Mouse (Mus musculus) limb, embryonic 13.5 days (tissue): ENCODE data around the gene Ank3. TPM values are rescaled to one million over a fixed set of nuclear protein-coding genes. Genes with fewer than 3 reads are reported as not detected.

Experiments used
- ATAC-seq: fragments of 200-750 bp; cut with Nextera tagmentation; 2 replicates; pipeline ENCODE4 v1.8.0; 2017; ENCODE audit warnings: low read depth, moderate number of reproducible peaks, moderate TSS enrichment; ENCODE audit not compliant: low FRiP score
- H3K27ac ChIP-seq: fragments of 300-500 bp; sonication (generic); 2 replicates; pipeline ENCODE4 v1.5.1; 2015; ENCODE audit warnings: inconsistent platforms, mild to moderate bottlenecking, moderate library complexity
- H3K27me3 ChIP-seq: fragments of 300-500 bp; sonication (generic); 2 replicates; pipeline ENCODE4 v1.6.1; 2015; ENCODE audit warnings: mild to moderate bottlenecking, inconsistent platforms
- H3K36me3 ChIP-seq: fragments of 300-500 bp; sonication (generic); 2 replicates; pipeline ENCODE4 v1.6.1; 2015; ENCODE audit warnings: inconsistent platforms, mild to moderate bottlenecking, moderate library complexity
- H3K4me1 ChIP-seq: fragments of 300-500 bp; sonication (generic); 2 replicates; pipeline ENCODE4 v1.6.1; 2015; ENCODE audit warnings: inconsistent platforms
- H3K4me2 ChIP-seq: fragments of 300-500 bp; sonication (generic); replicated peaks from 2 replicates; pipeline ENCODE4 v1.6.1; 2015; ENCODE audit warnings: inconsistent platforms, mild to moderate bottlenecking, moderate library complexity
- H3K4me3 ChIP-seq: fragments of 300-500 bp; sonication (generic); 2 replicates; pipeline ENCODE4 v1.5.1; 2015; ENCODE audit warnings: moderate library complexity, mild to moderate bottlenecking, inconsistent platforms
- H3K9ac ChIP-seq: fragments of 300-500 bp; sonication (generic); 2 replicates; pipeline ENCODE4 v1.6.1; 2015; ENCODE audit warnings: mild to moderate bottlenecking, inconsistent platforms
- H3K9me3 ChIP-seq: fragments of 300-500 bp; sonication (generic); 2 replicates; pipeline ENCODE4 v1.6.1; 2016; ENCODE audit warnings: inconsistent platforms
- WGBS: fragments of 180-500 bp; shearing (Covaris S2); methylation state at CpG from one replicate; pipeline ENCODE4 v1.1.7; 2015; 5-methylcytosine and 5-hydroxymethylcytosine counted together
- polyA plus RNA-seq: library from polyadenylated mRNA; unstranded; fragments of >200 nt; fragmentation: Nextera tagmentation; extraction: Ambion mirVana; gene quantifications from 2 replicates; pipeline ENCODE4 v1.2.1, GENCODE M21; 2015

Gene Ank3
- polyA plus RNA-seq, 1 experiment from 2014 or later, result 28.0 TPM

GRCm38 (mm10) chr10:69569740-69570139 is 171.2 kb downstream of the Ank3 start:
- peaks cover 42% of the 10 kb centered on the region for H3K4me1 ChIP-seq
- peaks cover 24% of the 10 kb centered on the region for H3K27me3 ChIP-seq
- H3K9me3 ChIP-seq, result no peaks in the 10 kb centered on the region
- no peak overlapping the region for H3K4me3 ChIP-seq
- no peak overlapping the region for H3K9ac ChIP-seq
- H3K27ac ChIP-seq, result no peak overlapping the region
- H3K4me2 ChIP-seq, result no peak overlapping the region
- no peak for ATAC-seq
- WGBS, result 39% methylated on average over 8 of the region's 8 CpGs
- H3K36me3 ChIP-seq, result no peaks in the 10 kb centered on the region

GRCm38 (mm10) chr10:69570466-69571288 is 172.1 kb downstream of the Ank3 start:
- Histone ChIP-seq H3K9me3 (no peaks in the 10 kb centered on the region), H3K9ac (no peak overlapping the region), H3K27me3 (peaks cover 24% of the 10 kb centered on the region), H3K27ac (no peak overlapping the region), H3K4me3 (peak overlapping the region; percentile 37), H3K4me1 (peaks cover 42% of the 10 kb centered on the region), H3K4me2 (peak overlapping the region; percentile 67), H3K36me3 (no peaks in the 10 kb centered on the region)
- WGBS, result 37% methylated on average over 18 of the region's 18 CpGs
- no peak for ATAC-seq

GRCm38 (mm10) chr10:69571422-69571821 is 172.8 kb downstream of the Ank3 start:
- no peak overlapping the region for H3K27ac ChIP-seq
- no peak overlapping the region for H3K9ac ChIP-seq
- peak overlapping the region; percentile 37 for H3K4me3 ChIP-seq
- no peaks in the 10 kb centered on the region for H3K36me3 ChIP-seq
- peak overlapping the region; percentile 67 for H3K4me2 ChIP-seq
- WGBS, result 2% methylated on average over 8 of the region's 8 CpGs
- no peak for ATAC-seq
- peaks cover 46% of the 10 kb centered on the region for H3K4me1 ChIP-seq
- no peaks in the 10 kb centered on the region for H3K9me3 ChIP-seq
- peaks cover 24% of the 10 kb centered on the region for H3K27me3 ChIP-seq

GRCm38 (mm10) chr10:69571972-69572371 is 173.4 kb downstream of the Ank3 start:
- no peak for ATAC-seq
- 3% methylated on average over 9 of the region's 9 CpGs for WGBS
- peak overlapping the region; percentile 67 for H3K4me2 ChIP-seq
- no peak overlapping the region for H3K9ac ChIP-seq
- peak overlapping the region; percentile 37 for H3K4me3 ChIP-seq
- H3K36me3 ChIP-seq, result no peaks in the 10 kb centered on the region
- H3K4me1 ChIP-seq, result peaks cover 51% of the 10 kb centered on the region
- H3K9me3 ChIP-seq, result no peaks in the 10 kb centered on the region
- H3K27ac ChIP-seq, result no peak overlapping the region
- peaks cover 24% of the 10 kb centered on the region for H3K27me3 ChIP-seq

- no peak for ATAC-seq
- H3K27me3 ChIP-seq, result peaks cover 24% of the 10 kb centered on the region
- no peak overlapping the region for H3K4me2 ChIP-seq
- no peak overlapping the region for H3K27ac ChIP-seq
- no peak overlapping the region for H3K4me3 ChIP-seq
- no peaks in the 10 kb centered on the region for H3K36me3 ChIP-seq
- no peaks in the 10 kb centered on the region for H3K9me3 ChIP-seq
- peaks cover 57% of the 10 kb centered on the region for H3K4me1 ChIP-seq
- WGBS, result 48% methylated on average over 7 of the region's 7 CpGs
- no peak overlapping the region for H3K9ac ChIP-seq
These were observed 174.5 kb downstream of the Ank3 start for GRCm38 (mm10) chr10:69573054-69573453.

GRCm38 (mm10) chr10:69573746-69574145 is 175.2 kb downstream of the Ank3 start:
- Histone ChIP-seq H3K9me3 (no peaks in the 10 kb centered on the region), H3K4me1 (peaks cover 57% of the 10 kb centered on the region), H3K36me3 (no peaks in the 10 kb centered on the region), H3K4me2 (peak overlapping the region; percentile 50), H3K9ac (no peak overlapping the region; the same call in 1 of the 2 replicates), H3K4me3 (0 out of 2 replicates have a peak overlapping the region, but pooled peaks have one; percentile 14), H3K27ac (no peak overlapping the region), H3K27me3 (peaks cover 24% of the 10 kb centered on the region)
- ATAC-seq, result no peak
- WGBS, result 8% methylated on average over 3 of the region's 3 CpGs

GRCm38 (mm10) chr10:69574190-69574663 is 175.7 kb downstream of the Ank3 start:
- 0 out of 2 replicates have a peak overlapping the region, but pooled peaks have one; percentile 14 for H3K4me3 ChIP-seq
- no peaks in the 10 kb centered on the region for H3K9me3 ChIP-seq
- ATAC-seq, result 0 out of 2 replicates have a peak, but pooled peaks have one; percentile 9
- 4% methylated on average over 11 of the region's 11 CpGs for WGBS
- peaks cover 24% of the 10 kb centered on the region for H3K27me3 ChIP-seq
- H3K4me1 ChIP-seq, result peaks cover 55% of the 10 kb centered on the region
- H3K27ac ChIP-seq, result no peak overlapping the region
- peak overlapping the region; percentile 50 for H3K4me2 ChIP-seq
- H3K36me3 ChIP-seq, result no peaks in the 10 kb centered on the region
- H3K9ac ChIP-seq, result no peak overlapping the region; the same call in 1 of the 2 replicates

- no peak overlapping the region for H3K27ac ChIP-seq
These were observed 176.3 kb downstream of the Ank3 start for GRCm38 (mm10) chr10:69574894-69575293.

GRCm38 (mm10) chr10:69575451-69575850 is 176.9 kb downstream of the Ank3 start:
- Histone ChIP-seq H3K4me3 (no peak overlapping the region), H3K4me1 (peaks cover 52% of the 10 kb centered on the region), H3K9me3 (no peaks in the 10 kb centered on the region), H3K27ac (no peak overlapping the region), H3K9ac (no peak overlapping the region), H3K36me3 (no peaks in the 10 kb centered on the region), H3K4me2 (no peak overlapping the region), H3K27me3 (peaks cover 22% of the 10 kb centered on the region)
- no peak for ATAC-seq
- WGBS, result 62% methylated on average over 6 of the region's 6 CpGs

More at GRCm38 (mm10) chr10:69574894-69575293, 176.3 kb downstream of the Ank3 start:
- Histone ChIP-seq H3K9ac (no peak overlapping the region), H3K27me3 (peaks cover 24% of the 10 kb centered on the region), H3K36me3 (no peaks in the 10 kb centered on the region), H3K4me3 (no peak overlapping the region), H3K4me1 (peaks cover 52% of the 10 kb centered on the region), H3K9me3 (no peaks in the 10 kb centered on the region), H3K4me2 (no peak overlapping the region)
- no peak for ATAC-seq
- WGBS, result 45% methylated on average over 9 of the region's 9 CpGs

GRCm38 (mm10) chr10:69576264-69576663 is 177.7 kb downstream of the Ank3 start:
- Histone ChIP-seq H3K9me3 (no peaks in the 10 kb centered on the region), H3K36me3 (no peaks in the 10 kb centered on the region), H3K4me2 (no peak overlapping the region), H3K27ac (no peak overlapping the region), H3K4me3 (no peak overlapping the region), H3K27me3 (peaks cover 19% of the 10 kb centered on the region), H3K9ac (no peak overlapping the region), H3K4me1 (peaks cover 45% of the 10 kb centered on the region)
- 84% methylated on average over 7 of the region's 7 CpGs for WGBS
- ATAC-seq, result no peak

- Histone ChIP-seq H3K36me3 (no peaks in the 10 kb centered on the region), H3K9ac (no peak overlapping the region), H3K4me2 (no peak overlapping the region), H3K9me3 (no peaks in the 10 kb centered on the region), H3K4me3 (no peak overlapping the region), H3K27ac (no peak overlapping the region), H3K27me3 (peaks cover 19% of the 10 kb centered on the region), H3K4me1 (peaks cover 36% of the 10 kb centered on the region)
- 78% methylated on average over 15 of the region's 15 CpGs for WGBS
- no peak for ATAC-seq
These were observed 178.6 kb downstream of the Ank3 start for GRCm38 (mm10) chr10:69577061-69577728.

GRCm38 (mm10) chr10:69577729-69578061 is 179.1 kb downstream of the Ank3 start:
- H3K9ac ChIP-seq, result no peak overlapping the region
- 84% methylated on average over 7 of the region's 7 CpGs for WGBS
- H3K27me3 ChIP-seq, result peaks cover 15% of the 10 kb centered on the region
- no peaks in the 10 kb centered on the region for H3K9me3 ChIP-seq
- ATAC-seq, result no peak
- no peak overlapping the region for H3K27ac ChIP-seq
- H3K4me2 ChIP-seq, result no peak overlapping the region
- H3K4me3 ChIP-seq, result no peak overlapping the region
- no peaks in the 10 kb centered on the region for H3K36me3 ChIP-seq
- peaks cover 31% of the 10 kb centered on the region for H3K4me1 ChIP-seq
